Mouse (Mus musculus) T-helper 2 cell (primary cell): Measurements from ENCODE around the gene Lsm14b.

ENCODE experiments used
- in situ Hi-C: fragments of 300-600 bp; cut with MboI, MseI; formaldehyde crosslinking; loops from one replicate; pipeline ENCODE4 v1.15.1; 2025; ENCODE audit warnings: high pct_unique_total_duplicates

Lsm14b gene

DNA sequence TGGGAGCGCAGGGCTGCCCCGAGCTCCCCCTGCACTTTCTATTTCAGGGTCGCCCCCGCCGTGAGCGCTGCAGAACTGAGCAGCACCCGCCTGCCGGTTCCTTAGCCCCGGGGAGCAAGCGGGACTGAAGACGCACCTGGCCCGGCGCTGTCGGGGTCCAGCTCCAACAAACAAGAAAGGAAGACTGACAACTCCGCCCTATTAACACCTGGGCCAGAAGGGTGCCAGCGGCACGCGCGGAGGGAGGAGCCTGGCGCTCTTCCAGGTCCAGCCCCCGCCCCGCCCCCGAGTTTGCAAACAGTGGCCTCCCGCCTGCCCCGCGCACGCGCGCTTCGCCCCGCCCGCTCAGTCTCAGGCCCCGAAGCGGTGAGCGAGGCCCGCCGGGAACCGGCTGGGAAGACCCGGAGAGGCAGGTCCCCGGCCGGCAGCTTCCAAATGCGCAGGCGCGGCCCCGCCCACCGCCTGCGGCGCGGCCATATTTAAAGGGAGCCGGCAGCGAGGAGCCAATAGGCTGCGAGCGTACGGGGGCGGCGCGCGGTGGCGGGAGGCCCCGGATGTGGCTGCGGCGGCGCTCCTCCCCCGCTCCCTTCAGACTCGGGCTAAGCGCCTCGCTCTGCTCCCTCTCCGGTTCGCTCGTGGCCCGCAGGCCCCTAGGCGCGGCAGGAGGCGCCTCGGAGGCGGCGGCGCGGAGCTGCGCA is at the start of gene Lsm14b:
TSS of gene Lsm14b (plus strand) at position 587 of the 698 bp plus-strand sequence.
- in situ Hi-C loops, result loop anchor here (5.0 kb wide), 1 partner anchor 48 kb away; the partner anchor contains the start of gene Mtg2

DNA sequence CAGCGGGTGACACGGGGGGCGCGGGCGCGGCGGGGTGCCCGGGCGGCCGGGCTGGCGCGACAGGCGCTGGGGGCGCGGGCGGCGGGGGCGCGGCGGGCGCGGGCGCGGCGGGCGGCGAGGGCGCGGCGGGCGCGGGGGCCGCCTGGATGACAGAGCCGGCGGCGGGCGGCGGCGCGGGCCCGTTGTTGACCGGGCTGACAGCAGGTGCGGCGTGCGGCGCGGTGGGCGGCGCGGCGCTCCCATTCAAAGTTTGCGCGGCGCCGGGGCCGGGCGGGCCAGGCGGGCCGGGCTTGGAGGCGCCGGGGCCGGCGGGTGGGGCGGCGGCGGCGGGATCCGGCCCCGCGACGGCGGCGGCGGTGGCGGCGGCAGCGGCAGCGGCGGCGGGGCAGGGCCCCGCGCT is 48.9 kb upstream of the Lsm14b start:
- in situ Hi-C loops, result no loop called here

DNA sequence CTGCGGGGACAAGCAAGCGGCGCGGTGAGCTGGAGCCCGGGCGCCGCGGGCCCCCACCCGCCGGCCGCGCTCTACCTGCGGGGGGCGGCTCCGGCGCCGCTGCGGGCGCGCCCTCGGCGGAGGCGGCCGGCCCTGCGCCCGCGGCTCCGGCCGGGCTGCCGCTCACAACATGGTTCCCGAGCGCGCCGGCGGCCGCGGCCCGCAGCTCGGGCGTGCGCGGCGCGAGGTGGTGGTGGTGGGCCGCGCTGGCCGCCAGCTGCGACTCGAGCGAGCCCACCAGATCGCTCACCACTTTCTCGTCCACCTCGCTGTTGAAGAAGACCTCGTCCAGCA is 48.5 kb upstream of the Lsm14b start:
- in situ Hi-C loops, result no loop called here

- in situ Hi-C loops, result no loop called here
These were observed 48.0 kb upstream of the Lsm14b start, which contains the start of gene Taf4 for GRCm38 (mm10) chr2:179976628-179977343. Gene Taf4 (minus strand): TSS chr2:179976646.

- in situ Hi-C loops, result no loop called here
These were observed 47.3 kb upstream of the Lsm14b start for GRCm38 (mm10) chr2:179977344-179978025.

- in situ Hi-C loops, result no loop called here
These were observed 46.5 kb upstream of the Lsm14b start for GRCm38 (mm10) chr2:179978250-179978649.

GRCm38 (mm10) chr2:179979836-179980235 is 45.0 kb upstream of the Lsm14b start:
- in situ Hi-C loops, result no loop called here

- in situ Hi-C loops, result no loop called here
These were observed 44.2 kb upstream of the Lsm14b start for GRCm38 (mm10) chr2:179980616-179981015.

DNA sequence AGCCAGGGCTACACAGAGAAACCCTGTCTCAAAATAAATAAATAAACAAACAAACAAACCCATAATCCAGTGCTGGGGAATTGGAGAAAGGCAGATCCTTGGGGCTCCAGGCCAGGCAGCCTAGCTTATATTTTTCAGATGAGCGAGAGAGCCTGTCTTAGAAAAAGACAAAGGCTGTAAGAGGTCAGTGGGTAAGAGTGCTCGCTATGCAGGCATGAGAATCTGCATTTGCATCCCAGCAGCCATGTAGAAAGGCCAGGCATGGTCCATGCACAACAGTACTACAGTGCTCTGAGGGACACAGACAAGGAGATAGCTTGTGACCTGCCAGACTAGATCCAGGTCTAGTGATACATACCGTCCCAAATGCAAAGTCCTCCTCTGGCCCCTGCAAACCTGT is 42.1 kb upstream of the Lsm14b start:
- in situ Hi-C loops, result no loop called here

DNA sequence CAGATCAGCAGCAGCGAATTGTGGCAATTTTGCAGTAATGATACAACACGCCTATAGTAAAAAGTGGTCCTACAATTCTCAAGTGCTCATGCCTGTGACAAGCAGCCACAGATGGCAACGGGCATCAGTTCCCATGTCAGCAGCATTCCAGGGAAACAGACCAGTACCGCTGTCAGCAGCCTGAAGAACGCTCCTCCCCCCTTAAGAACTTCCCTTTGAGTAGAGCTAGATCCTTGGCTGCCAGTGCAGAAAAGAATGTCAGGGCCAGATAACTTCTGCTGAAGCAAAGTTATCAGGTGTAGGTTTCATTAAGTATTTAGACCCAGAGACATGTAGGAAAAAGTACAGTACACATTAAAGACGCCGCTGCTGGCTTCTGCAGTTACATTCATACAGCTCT is 40.0 kb upstream of the Lsm14b start:
- in situ Hi-C loops, result no loop called here

GRCm38 (mm10) chr2:179985695-179986094 is 39.1 kb upstream of the Lsm14b start:
- in situ Hi-C loops, result no loop called here

- in situ Hi-C loops, result no loop called here
These were observed 38.3 kb upstream of the Lsm14b start for GRCm38 (mm10) chr2:179986437-179987022.

GRCm38 (mm10) chr2:179989098-179989497 is 35.7 kb upstream of the Lsm14b start:
- in situ Hi-C loops, result no loop called here

DNA sequence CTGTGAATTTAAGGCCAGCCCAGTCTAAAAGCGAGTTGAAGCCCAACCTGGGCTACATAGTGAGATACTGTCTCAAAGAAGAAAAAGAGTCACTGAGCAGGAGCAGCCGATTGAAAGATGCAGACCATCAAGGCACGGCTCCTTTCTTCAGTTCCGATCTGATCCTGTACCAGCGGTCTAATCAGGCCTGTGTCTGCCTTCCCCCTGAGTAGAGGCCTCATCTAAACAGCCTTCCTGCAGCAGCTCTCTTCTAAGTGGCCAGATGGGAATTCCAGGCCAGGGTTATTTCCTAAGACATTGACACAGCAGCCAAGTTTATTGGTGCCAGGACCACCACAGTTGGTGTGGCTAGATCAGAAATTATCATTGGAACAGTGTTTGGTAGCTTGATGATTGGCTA is 31.7 kb upstream of the Lsm14b start:
- in situ Hi-C loops, result no loop called here

- in situ Hi-C loops, result no loop called here
These were observed 26.4 kb upstream of the Lsm14b start for GRCm38 (mm10) chr2:179998431-179998830.

DNA sequence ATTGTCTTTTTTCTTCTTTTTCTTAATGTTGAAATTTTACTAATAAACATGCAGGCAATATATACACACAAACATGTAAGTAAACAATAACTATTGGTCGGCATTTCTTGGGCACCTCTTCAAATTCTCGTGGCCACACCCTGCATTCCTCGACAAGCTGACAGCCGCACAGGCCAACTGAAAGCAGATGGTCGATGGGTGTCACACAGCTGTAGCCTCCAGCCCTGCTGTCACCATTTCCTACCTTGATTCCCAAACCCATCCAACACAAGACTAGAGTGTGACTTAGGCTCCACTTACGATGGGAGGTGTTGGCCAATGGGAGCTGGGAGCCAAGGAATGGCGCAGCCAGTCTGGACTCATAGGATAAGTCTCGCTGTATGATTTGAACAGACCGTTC is 23.2 kb upstream of the Lsm14b start:
- in situ Hi-C loops, result no loop called here

- in situ Hi-C loops, result no loop called here
These were observed 19.0 kb upstream of the Lsm14b start for GRCm38 (mm10) chr2:180005656-180006351.

- in situ Hi-C loops, result no loop called here
These were observed 18.3 kb upstream of the Lsm14b start for GRCm38 (mm10) chr2:180006352-180007017.

GRCm38 (mm10) chr2:180010686-180011085 is 14.1 kb upstream of the Lsm14b start:
- in situ Hi-C loops, result no loop called here

- in situ Hi-C loops, result no loop called here
These were observed 13.4 kb upstream of the Lsm14b start for GRCm38 (mm10) chr2:180011370-180011769.

DNA sequence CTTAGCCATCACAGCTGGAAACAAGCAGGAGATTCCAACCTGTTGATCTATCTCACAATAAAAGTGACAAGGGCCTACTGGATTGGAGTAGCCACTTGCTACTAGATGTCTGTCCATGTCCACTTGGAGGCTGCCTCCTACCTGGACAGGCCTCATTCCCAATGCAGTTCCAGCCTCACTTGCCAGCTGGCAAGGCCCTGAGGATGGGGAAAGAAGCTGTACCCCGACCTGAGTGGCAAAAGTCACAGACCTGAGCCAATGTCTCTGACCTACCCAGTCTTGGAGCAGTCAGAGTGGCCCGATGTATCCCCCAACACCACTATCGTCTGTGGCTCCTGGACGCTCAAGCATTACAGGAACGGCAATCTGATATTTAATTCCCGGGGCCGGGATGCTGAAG is 11.1 kb upstream of the Lsm14b start:
- in situ Hi-C loops, result no loop called here
